Mouse (Mus musculus) frontal cortex, adult 2 months (tissue): ENCODE measurements around the gene Lrrc15. TPM values are rescaled to one million over a fixed set of nuclear protein-coding genes. Genes with fewer than 3 reads are reported as not detected.

Experiments used
- DNase-seq, 2 experiments: peaks; one replicate each; pipeline ENCODE4 v3.0.0; 2022; ENCODE audit warnings: low spot score in 1 of 2; ENCODE audit errors: extremely low spot score in 1 of 2
- polyA plus RNA-seq: library from polyadenylated mRNA; depleted of rRNA; stranded (reverse); fragments of >200 nt; gene quantifications from 2 replicates; pipeline ENCODE4 v1.2.3, GENCODE M21; 2012

Gene Lrrc15
- polyA plus RNA-seq, 1 experiment, result not detected

DNA sequence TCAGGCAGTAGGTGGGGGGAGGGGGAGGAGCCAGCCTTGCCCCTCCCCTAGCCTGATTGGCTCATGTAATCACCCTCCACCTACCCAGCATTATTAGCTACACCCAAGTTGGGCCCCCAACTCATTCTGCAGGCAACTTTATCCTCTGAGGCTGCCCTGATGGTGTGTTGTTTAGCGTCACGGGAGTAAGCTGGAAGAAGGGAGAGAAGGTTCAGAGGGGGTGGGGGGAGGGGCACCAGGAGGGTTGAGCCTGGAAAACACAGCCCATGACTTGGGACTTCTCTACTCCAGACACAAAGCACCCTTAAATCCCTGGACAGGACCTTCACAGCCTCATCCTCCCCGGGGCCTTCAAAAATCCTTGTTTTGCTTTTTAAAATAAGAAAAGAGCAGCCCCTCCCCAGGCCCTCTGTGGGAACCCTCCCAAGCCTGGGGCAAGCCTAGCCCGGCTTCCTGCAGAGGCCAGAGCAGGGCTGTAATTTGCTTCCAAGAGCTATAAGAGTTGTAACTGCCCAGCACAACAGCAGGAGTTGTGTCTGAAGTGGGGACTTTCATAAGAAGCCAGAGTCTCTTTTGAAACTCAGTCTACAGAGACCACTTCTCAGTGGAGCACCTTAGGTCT lies 2.3 kb downstream of the Lrrc15 start:
- DNase-seq, result no peak

- no peak for DNase-seq
Observed at GRCm38 (mm10) chr16:30278406-30278805, 4.7 kb downstream of the Lrrc15 start.

- no peak for DNase-seq
Observed at GRCm38 (mm10) chr16:30275558-30276340, 7.3 kb downstream of the Lrrc15 start.

- DNase-seq, result peak in 1 of 2 experiments; percentile 34
Observed at GRCm38 (mm10) chr16:30273065-30273464, 10.0 kb downstream of the Lrrc15 start.

DNA sequence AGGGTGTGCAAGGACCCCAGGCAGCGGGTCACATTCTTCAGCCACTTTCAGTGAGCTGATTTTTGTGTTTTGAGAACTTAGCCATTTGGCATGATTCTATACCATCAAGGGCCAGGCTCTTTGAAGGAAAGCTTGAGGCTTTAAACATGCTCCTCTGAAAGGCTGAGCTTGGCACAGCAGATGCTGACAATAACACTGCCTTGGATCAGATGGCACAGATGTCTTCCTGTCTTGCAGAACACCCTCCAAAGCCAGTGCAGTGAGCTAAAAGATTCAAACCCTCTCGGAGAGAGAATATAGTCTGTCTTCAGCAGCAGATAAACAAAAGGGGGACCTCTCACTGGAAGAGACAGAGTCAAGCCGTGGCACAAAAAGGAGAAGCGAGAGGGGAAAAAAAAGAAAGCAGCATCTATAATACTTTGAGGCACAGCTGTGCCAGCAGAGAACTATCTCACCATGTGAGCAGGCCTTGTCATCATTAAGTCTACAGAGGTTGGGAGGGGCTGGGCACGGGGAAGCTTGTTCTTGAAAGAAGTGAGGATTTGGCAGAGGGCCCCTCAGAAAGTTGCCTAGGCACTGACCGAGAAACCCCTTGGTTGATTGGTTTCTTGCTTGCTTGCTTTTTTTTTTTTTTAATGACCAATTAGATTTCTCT lies 11.0 kb downstream of the Lrrc15 start:
- DNase-seq, result peak; percentile 33 to 38

DNA sequence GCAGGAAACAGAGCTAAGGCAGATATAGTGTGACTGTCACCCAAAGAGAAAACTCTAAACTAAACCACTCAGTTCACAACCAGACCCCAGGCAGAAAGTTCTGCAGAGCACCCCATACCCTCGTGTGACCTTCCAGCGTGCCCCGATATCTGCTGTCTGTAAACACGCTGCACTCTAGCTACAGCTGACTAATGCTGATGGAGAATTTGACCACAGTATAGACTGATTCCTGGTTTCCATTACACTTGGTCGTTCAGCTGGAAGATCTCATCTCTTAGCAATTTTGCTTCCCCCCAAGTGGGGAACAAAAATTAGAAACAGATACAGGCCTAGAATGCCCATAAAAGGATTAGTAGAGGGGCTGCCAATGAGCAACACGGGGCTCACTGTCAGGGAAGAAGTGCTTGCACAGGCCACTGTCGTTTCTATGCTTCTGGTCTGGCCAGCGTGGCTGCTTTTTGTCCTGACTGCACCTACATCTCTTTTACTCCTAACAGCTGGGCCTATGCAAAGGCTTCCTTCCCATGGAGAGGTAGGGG lies 11.8 kb downstream of the Lrrc15 start:
- DNase-seq, result no peak

- DNase-seq, result no peak
Observed at GRCm38 (mm10) chr16:30267359-30267758, 15.7 kb downstream of the Lrrc15 start, which contains the start of gene Cpn2. Gene Cpn2, minus strand, starts transcription at chr16:30267499.

DNA sequence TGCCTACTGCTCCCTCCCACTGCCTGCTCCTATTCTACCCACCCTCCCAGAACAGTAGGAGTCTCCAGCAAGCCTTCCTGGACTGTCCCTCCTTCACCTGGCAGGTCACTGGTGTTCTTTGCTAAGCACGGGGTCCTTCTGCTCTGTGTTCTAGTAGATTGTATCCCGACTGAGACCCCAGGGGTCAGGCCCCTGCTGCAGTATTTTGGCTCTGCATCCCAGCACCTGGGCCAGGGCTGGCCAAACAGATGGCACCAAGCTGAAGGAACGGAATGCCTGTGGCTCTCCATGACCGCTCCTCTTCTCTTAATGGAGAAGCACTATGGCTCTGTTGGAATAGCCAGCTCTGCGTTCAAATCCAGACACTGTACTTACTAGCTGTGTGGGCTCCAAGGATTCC lies 16.5 kb downstream of the Lrrc15 start:
- no peak for DNase-seq

DNA sequence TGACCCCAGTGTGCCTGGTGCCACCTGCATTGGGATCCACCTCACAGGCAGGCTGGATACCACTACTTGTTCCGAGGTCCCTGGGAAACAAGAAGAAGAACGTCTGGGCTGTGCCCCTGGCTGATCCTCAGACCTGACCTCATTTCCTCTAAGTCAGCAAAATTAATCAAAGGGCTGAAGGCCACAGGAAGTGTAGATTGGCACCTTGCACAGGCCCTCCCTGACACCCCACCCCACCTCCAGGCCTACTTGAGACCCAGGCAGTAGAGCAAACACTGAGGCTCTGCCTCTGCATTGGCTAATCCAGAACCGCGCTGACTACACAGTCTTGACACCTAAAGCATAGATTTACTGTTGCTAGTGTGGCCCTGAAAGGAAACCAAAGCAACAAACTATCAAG lies 17.4 kb downstream of the Lrrc15 start:
- DNase-seq, result no peak

DNA sequence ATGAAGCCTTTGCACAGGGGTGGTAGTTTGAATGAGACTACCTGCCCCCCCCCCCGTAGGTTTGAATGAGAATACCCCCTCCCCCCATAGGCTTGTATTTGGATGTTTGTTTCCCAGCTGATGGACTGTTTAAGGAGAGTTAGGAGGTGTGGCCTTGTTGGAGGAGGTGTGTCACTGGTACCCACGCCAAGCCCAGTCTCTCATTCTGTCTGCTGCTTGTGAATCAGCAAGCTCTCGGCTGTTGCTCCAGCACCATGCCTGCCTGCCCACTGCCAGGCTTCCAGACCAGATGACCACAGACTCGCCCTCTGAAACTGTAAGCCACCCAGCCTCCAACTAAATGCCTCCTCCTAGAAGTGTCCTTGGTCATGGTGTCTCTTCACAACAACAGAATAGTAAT lies 19.9 kb downstream of the Lrrc15 start:
- no peak for DNase-seq

GRCm38 (mm10) chr16:30262664-30263063 lies 20.4 kb downstream of the Lrrc15 start:
- DNase-seq, result peak in 1 of 2 experiments; percentile 78

DNA sequence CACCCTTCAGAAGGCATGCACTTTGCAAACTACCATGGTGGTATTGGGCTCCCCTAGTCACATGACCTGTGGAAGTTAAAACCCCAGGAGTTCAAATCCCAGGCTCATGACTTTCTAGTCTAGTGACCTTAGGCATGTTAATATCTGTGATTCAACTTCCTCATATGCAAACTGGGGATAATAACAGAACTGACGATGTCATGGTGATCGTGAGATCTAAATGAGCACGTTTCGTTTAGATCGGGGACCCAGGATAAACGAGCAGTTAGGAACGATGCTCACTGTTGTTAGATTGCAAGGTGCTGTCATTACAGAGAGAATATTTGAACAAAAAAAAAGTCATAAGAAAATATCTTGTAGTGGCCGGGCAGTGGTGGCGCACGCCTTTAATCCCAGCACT lies 20.9 kb downstream of the Lrrc15 start:
- no peak for DNase-seq

- no peak for DNase-seq
Observed at GRCm38 (mm10) chr16:30261341-30261740, 21.7 kb downstream of the Lrrc15 start.

DNA sequence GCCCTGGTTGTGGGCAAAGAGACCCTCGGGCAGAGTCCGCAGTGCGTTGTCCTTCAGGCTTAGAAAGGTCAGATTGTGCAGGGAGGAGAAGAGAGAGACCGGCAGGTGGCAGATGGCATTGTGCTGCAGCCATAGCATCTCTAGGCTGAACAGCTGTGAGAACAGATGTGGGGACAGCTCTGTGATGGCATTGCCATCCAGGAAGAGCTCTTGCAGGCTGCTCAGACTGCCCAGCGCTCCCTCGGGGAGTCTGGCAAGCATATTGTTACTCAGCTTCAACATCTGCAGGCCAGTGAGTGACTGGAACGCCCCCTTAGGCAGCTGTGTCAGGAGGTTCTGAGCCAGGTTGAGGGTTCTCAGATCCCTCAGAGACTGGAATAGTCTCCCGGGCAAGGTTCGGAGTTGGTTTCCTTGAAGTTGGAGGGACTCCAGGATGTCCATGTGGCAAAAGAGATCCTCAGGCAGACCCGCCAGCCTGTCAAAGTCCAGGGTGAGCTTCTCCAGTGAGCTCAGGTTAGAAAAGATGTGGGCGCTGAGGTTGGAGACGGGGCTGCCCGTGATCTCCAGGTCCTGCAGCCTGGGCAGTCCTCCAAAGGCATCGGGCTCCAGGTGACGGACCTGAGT lies 22.9 kb downstream of the Lrrc15 start:
- DNase-seq, result no peak

- DNase-seq, result no peak
Observed at GRCm38 (mm10) chr16:30259444-30259843, 23.6 kb downstream of the Lrrc15 start.

DNA sequence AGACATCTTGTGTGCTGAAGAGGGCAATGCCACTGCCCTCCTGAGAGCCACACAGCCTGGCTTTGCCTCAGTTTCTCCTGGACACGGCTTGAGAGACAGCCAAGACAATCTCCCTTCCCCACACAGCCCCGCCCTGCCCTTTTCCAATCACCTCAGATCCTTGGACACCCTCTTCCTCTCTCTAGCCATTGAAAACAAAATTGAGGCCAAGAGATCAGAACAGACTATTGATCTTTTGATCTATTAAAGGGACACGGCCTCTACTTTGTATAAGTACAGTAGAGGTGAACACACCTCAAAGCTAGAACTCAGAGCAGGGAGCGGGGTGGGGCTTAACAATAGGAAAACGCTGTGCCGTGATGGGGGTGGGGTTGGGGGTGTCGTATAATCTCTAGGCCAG lies 24.6 kb downstream of the Lrrc15 start:
- no peak for DNase-seq

GRCm38 (mm10) chr16:30257718-30258117 lies 25.3 kb downstream of the Lrrc15 start:
- DNase-seq, result no peak

DNA sequence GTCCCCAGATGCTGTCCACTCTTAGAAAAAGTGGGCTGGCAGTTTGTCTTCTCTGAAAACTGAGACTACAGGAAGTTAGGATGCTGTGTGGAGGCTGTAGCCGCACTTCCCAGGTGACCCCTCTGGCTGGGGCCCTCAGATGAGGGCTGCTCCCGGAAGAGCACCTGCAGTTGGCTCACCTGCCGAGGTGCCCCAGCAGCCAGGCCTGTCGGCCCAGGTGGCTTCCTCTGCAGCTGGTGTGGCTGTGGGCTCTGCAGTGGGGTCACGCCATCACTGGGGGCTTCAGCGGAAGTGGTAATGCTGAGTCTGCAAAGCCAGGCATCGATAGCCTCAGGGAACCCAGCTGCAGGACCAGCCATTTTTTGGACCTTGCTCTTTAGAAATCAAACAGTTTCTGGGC lies 28.0 kb downstream of the Lrrc15 start:
- DNase-seq, result no peak

GRCm38 (mm10) chr16:30253900-30254299 lies 29.2 kb downstream of the Lrrc15 start:
- DNase-seq, result no peak

DNA sequence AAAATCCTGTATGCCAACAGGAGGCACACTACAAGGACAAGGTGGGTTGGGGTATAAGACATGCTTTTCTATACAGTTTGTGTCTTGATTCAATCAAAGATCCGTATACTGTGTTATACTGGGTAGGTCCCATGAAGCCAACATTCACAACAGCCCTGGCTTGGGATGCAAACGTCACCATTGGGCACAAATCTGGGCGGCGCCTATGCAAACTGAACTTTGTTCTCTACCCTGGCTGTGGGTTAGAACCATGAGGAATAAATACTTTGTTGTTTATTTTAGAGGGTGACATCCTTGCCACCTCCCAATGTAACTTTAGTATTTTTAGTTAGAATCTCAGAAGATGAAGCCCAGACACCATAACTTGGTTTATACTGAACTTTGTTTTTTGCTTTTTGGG lies 29.7 kb downstream of the Lrrc15 start:
- DNase-seq, result no peak

DNA sequence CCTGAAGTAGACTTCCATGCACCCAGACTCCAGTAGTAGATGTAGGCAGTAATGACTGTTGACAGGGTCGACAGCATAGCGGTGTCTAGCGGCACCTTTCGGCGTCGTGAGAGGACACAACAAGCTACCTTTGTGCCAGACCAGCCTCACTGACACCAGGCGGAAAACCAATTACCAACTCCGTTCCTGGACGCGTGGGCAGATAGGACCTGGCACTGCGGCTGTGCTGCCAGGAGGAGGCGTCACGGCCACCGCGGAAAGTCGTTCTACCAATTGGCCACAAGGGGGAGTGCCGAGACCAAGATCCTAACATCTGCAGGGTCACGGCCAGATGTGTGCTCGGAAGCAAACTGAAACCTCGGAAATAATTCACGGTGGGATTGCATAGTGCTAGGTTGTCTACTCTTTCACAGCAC lies 31.0 kb downstream of the Lrrc15 start:
- DNase-seq, result peak; percentile 38 to 90
